Mouse (Mus musculus) small intestine, adult 10 weeks (tissue): ENCODE results near the gene Defb43. TPM values are rescaled to one million over a fixed set of nuclear protein-coding genes. Genes with fewer than 3 reads are reported as not detected.

Source experiments
- polyA plus RNA-seq: library from polyadenylated mRNA; stranded (reverse); fragments of 350-450 nt; fragmentation: Illumina TruSeq; extraction: RNeasy Lipid Tissue Mini Kit (QIAGEN cat#74804); gene quantifications from one replicate; pipeline ENCODE4 v1.2.3, GENCODE M21; 2014; ENCODE audit warnings: low replicate concordance

The Defb43 gene
- not detected for polyA plus RNA-seq

DNA sequence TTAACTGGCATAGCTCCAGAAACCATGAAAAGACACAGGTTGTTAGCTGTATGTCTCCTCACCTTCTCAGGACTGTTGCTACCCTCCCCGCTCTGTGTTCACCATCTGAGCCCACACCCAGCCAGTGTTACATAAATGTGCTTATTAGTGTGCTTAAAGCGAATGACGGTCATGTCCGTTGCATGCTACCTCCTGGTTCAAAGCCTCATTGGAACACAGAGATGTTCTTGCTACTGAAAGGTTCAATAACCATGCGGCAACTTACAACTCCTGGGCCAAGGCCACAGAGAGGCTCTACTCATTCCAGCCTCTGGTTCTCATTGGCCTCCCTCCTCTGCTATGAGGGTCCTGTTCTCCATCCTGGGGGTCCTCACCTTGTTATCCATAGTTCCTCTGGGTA is at the start of gene Defb43:
Defb43 (plus strand) TSS at position 301 of the 400 bp plus-strand sequence.

DNA sequence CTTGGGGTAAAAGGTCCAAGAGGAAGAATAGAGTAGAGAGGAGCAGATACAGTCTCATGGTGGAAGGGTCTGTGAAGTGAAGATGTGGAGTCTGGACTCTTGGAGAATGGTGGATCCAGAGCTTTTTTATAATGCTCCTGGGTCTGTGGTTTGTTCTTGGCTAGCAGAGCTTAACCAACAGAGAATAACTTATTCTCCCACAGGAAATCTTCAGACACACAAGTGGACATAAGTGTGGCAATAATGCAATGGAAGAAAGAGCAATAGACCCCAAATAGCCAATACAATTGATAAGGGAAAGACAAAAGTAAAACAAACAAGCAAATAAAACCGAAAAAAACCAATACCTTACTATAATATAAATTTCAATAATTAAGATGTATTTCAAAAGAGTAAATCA is 27.2 kb upstream of the Defb43 start, which contains the start of gene Defb48:
Defb48 (minus strand) TSS at position 101 of the 400 bp plus-strand sequence.

GRCm38 (mm10) chr14:62997777-62998176 is 13.8 kb upstream of the Defb43 start, which contains the start of gene Defb47:
Gene Defb47 (plus strand): TSS chr14:62998077.

GRCm38 (mm10) chr14:63046691-63047090 is 35.1 kb downstream of the Defb43 start, which contains the start of gene Defb42:
Gene Defb42 (plus strand): TSS chr14:63046991.

GRCm38 (mm10) chr14:63049910-63050370 is 38.4 kb downstream of the Defb43 start, which contains the start of gene Defb30:
Gene Defb30 (minus strand): TSS chr14:63049960.

Other genes starting within 250 kb of the Defb43 start
- gene Wdfy2, start 174.1 kb upstream of the Defb43 start, polyA plus RNA-seq = 6.8 TPM
- not detected for gene Defb48, start 27.3 kb upstream of the Defb43 start, polyA plus RNA-seq
- not detected for gene Defb47, start 13.7 kb upstream of the Defb43 start, polyA plus RNA-seq
- gene Defb42, start 35.2 kb downstream of the Defb43 start, polyA plus RNA-seq = not detected
- not detected for gene Defb30, start 38.2 kb downstream of the Defb43 start, polyA plus RNA-seq